Comparison of ENCODE assay signal across 8 mouse cellular contexts in genomic region chr5:137631591-137631990, GRCm38 (mm10). TPM values are rescaled to one million over a fixed set of nuclear protein-coding genes. Genes with fewer than 3 reads are reported as not detected.
DNase-seq lines count a peak whose midpoint lies in the region; ATAC-seq and TF ChIP-seq lines count a peak whose summit lies in the region.

No protein-coding gene starts in this region.

- H3K4me1 ChIP-seq in kidney, postnatal 0 days (replicated peaks; ENCODE audit: insufficient read depth, low read length): peaks cover 23% of the 10 kb centered on the region; the same call in 1 of the 2 replicates
- peaks cover 3% of the 10 kb centered on the region; the same call in 1 of the 2 replicates for H3K4me1 ChIP-seq in bone marrow, adult 2 months (ENCODE audit: control insufficient read depth, insufficient read depth, low read length)
- H3K4me1 ChIP-seq in hindbrain, embryonic 15.5 days (replicated peaks): peaks cover 45% of the 10 kb centered on the region
- H3K4me1 ChIP-seq in midbrain, embryonic 15.5 days: peaks cover 43% of the 10 kb centered on the region

- H3K4me2 ChIP-seq in kidney, postnatal 0 days (ENCODE audit: low read length): peak overlapping the region; percentile 64
- H3K4me2 ChIP-seq in hindbrain, embryonic 15.5 days: peak overlapping the region; percentile 95; the same call in 1 of the 2 replicates
- H3K4me2 ChIP-seq in midbrain, embryonic 15.5 days: 0 out of 2 replicates have a peak overlapping the region, but pooled peaks have one; percentile 94

- no peak for ATAC-seq in kidney, postnatal 0 days (replicated peaks; ENCODE audit: low FRiP score, low read depth)
- no peak for ATAC-seq in hindbrain, embryonic 15.5 days (ENCODE audit: low FRiP score, low read depth)
- ATAC-seq in midbrain, embryonic 15.5 days (replicated peaks): no peak

- H3K36me3 ChIP-seq in kidney, postnatal 0 days (ENCODE audit: insufficient read depth, low read length): peaks cover 27% of the 10 kb centered on the region; the same call in 1 of the 2 replicates
- peaks cover 16% of the 10 kb centered on the region; the same call in 1 of the 2 replicates for H3K36me3 ChIP-seq in hindbrain, embryonic 15.5 days
- H3K36me3 ChIP-seq in midbrain, embryonic 15.5 days (replicated peaks): peaks cover 18% of the 10 kb centered on the region; the same call in 1 of the 2 replicates

- no peak for DNase-seq in kidney, postnatal 0 days (ENCODE audit: low spot score)
- no peak for DNase-seq in kidney, postnatal 25 days
- no peak for DNase-seq in urinary bladder, postnatal 14 days (ENCODE audit: low spot score)
- DNase-seq in layer of hippocampus, postnatal 25 days (ENCODE audit: extremely low spot score in 1 of 2, low spot score in 1 of 2): no peak
- DNase-seq in adrenal gland, postnatal 10 days: no peak

- H3K9me3 ChIP-seq in kidney, postnatal 0 days (replicated peaks; ENCODE audit: low read length): no peaks in the 10 kb centered on the region
- H3K9me3 ChIP-seq in hindbrain, embryonic 15.5 days: no peaks in the 10 kb centered on the region
- H3K9me3 ChIP-seq in midbrain, embryonic 15.5 days: no peaks in the 10 kb centered on the region

- peak overlapping the region; percentile 74; the same call in 1 of the 2 replicates for H3K4me3 ChIP-seq in kidney, postnatal 0 days (replicated peaks; ENCODE audit: low read depth, low read length)
- H3K4me3 ChIP-seq in bone marrow, adult 2 months (replicated peaks; ENCODE audit: control insufficient read depth, low read depth, low read length): peak overlapping the region; percentile 74
- H3K4me3 ChIP-seq in hindbrain, embryonic 15.5 days: 0 out of 2 replicates have a peak overlapping the region, but pooled peaks have one; percentile 2
- H3K4me3 ChIP-seq in midbrain, embryonic 15.5 days: no peak overlapping the region

- H3K27me3 ChIP-seq in kidney, postnatal 0 days (ENCODE audit: insufficient read depth, low read length): no peaks in the 10 kb centered on the region
- H3K27me3 ChIP-seq in hindbrain, embryonic 15.5 days: no peaks in the 10 kb centered on the region
- no peaks in the 10 kb centered on the region for H3K27me3 ChIP-seq in midbrain, embryonic 15.5 days (replicated peaks)

- H3K27ac ChIP-seq in kidney, postnatal 0 days: peak overlapping the region; percentile 96
- H3K27ac ChIP-seq in bone marrow, adult 2 months (ENCODE audit: control insufficient read depth, insufficient read depth, low read depth, low read length, poor library complexity): peak overlapping the region; percentile 98
- H3K27ac ChIP-seq in hindbrain, embryonic 15.5 days (replicated peaks): peak overlapping the region; percentile 60; the same call in 1 of the 2 replicates
- no peak overlapping the region for H3K27ac ChIP-seq in midbrain, embryonic 15.5 days

- 53% methylated on average over 4 of the region's 4 CpGs for WGBS in kidney, postnatal 0 days
- WGBS in bone marrow, adult 2 months: 6% methylated on average over 4 of the region's 4 CpGs
- WGBS in hindbrain, embryonic 15.5 days: 72% methylated on average over 4 of the region's 4 CpGs
- WGBS in midbrain, embryonic 15.5 days: 75% methylated on average over 4 of the region's 4 CpGs

- no peak for TF ChIP-seq POLR2A in bone marrow, adult 2 months (IDR thresholded peaks at IDR 0.05; ENCODE audit: borderline replicate concordance, control insufficient read depth, low read depth, low read length)

- no peak for TF ChIP-seq CTCF in kidney, postnatal 0 days (IDR thresholded peaks at IDR 0.05; ENCODE audit: low read depth)
- no peak for TF ChIP-seq CTCF in bone marrow, adult 2 months (IDR thresholded peaks at IDR 0.05; ENCODE audit: control insufficient read depth, insufficient read depth, low read length)

- H3K9ac ChIP-seq in kidney, postnatal 0 days (ENCODE audit: low read depth, low read length): peak overlapping the region; percentile 78; the same call in 1 of the 2 replicates
- H3K9ac ChIP-seq in hindbrain, embryonic 15.5 days: no peak overlapping the region
- H3K9ac ChIP-seq in midbrain, embryonic 15.5 days: peak overlapping the region; percentile 3; the same call in 1 of the 2 replicates

RNA-seq across cellular contexts. Expression of gene Gm20605, which starts 2.6 kb away (rescaled TPM):
- polyA plus RNA-seq in kidney, postnatal 0 days (2015; fragmentation: Nextera tagmentation; extraction: Ambion mirVana): 5.3 and 6.2 TPM in 2 replicates
- polyA plus RNA-seq in bone marrow, adult 2 months (2011; ENCODE audit: insufficient read depth, insufficient read length, low replicate concordance, missing spikeins): 24.9 and 41.6 TPM in 2 replicates
- polyA plus RNA-seq in hindbrain, embryonic 15.5 days (2015; fragmentation: Nextera tagmentation; extraction: Ambion mirVana): 7.4 and 9.2 TPM in 2 replicates
- polyA plus RNA-seq in midbrain, embryonic 15.5 days (2015; fragmentation: Nextera tagmentation; extraction: Ambion mirVana): 11.3 and 11.8 TPM in 2 replicates
- 10 to 100 TPM; 12.7 to 15.8 TPM for total RNA-seq in layer of hippocampus, postnatal 25 days (2021)
- 10 to 100 TPM in 1 of 2 experiments, 1 to 10 TPM in 1; 5.7 to 10.6 TPM for total RNA-seq in adrenal gland, postnatal 10 days (2021)

RNA-seq across cellular contexts. Expression of gene Lrch4, which starts 2.7 kb away (rescaled TPM):
- polyA plus RNA-seq in kidney, postnatal 0 days (2015; fragmentation: Nextera tagmentation; extraction: Ambion mirVana): 42.6 and 42.9 TPM in 2 replicates
- polyA plus RNA-seq in bone marrow, adult 2 months (2011; ENCODE audit: insufficient read depth, insufficient read length, low replicate concordance, missing spikeins): 36.1 and 108 TPM in 2 replicates
- 17.2 and 18.2 TPM in 2 replicates for polyA plus RNA-seq in hindbrain, embryonic 15.5 days (2015; fragmentation: Nextera tagmentation; extraction: Ambion mirVana)
- polyA plus RNA-seq in midbrain, embryonic 15.5 days (2015; fragmentation: Nextera tagmentation; extraction: Ambion mirVana): 18.8 and 19.1 TPM in 2 replicates
- 10 to 100 TPM; 19.3 to 23.5 TPM for total RNA-seq in layer of hippocampus, postnatal 25 days (2021)
- total RNA-seq in adrenal gland, postnatal 10 days (2021): 10 to 100 TPM; 25.0 to 29.9 TPM

RNA-seq across cellular contexts. Expression of gene Fbxo24, which starts 2.8 kb away (rescaled TPM):
- 0.14 and 0.17 TPM in 2 replicates for polyA plus RNA-seq in kidney, postnatal 0 days (2015; fragmentation: Nextera tagmentation; extraction: Ambion mirVana)
- polyA plus RNA-seq in bone marrow, adult 2 months (2011; ENCODE audit: insufficient read depth, insufficient read length, low replicate concordance, missing spikeins): 0.41 TPM in 1 of 2 replicates, not detected in the other
- 0.12 and 0.31 TPM in 2 replicates for polyA plus RNA-seq in hindbrain, embryonic 15.5 days (2015; fragmentation: Nextera tagmentation; extraction: Ambion mirVana)
- polyA plus RNA-seq in midbrain, embryonic 15.5 days (2015; fragmentation: Nextera tagmentation; extraction: Ambion mirVana): 0.13 and 0.17 TPM in 2 replicates
- total RNA-seq in layer of hippocampus, postnatal 25 days (2021): under 1 TPM; 0.27 to 0.31 TPM
- total RNA-seq in adrenal gland, postnatal 10 days (2021): 1 to 10 TPM in 1 of 2 experiments, under 1 TPM in 1; 0.51 to 1.2 TPM

RNA-seq across cellular contexts. Expression of gene Sap25, which starts 9.5 kb away (rescaled TPM):
- polyA plus RNA-seq in kidney, postnatal 0 days (2015; fragmentation: Nextera tagmentation; extraction: Ambion mirVana): 5.3 and 5.4 TPM in 2 replicates
- polyA plus RNA-seq in bone marrow, adult 2 months (2011; ENCODE audit: insufficient read depth, insufficient read length, low replicate concordance, missing spikeins): 65.6 and 161 TPM in 2 replicates
- 5.5 and 6.1 TPM in 2 replicates for polyA plus RNA-seq in hindbrain, embryonic 15.5 days (2015; fragmentation: Nextera tagmentation; extraction: Ambion mirVana)
- polyA plus RNA-seq in midbrain, embryonic 15.5 days (2015; fragmentation: Nextera tagmentation; extraction: Ambion mirVana): 4.8 and 6.8 TPM in 2 replicates
- 10 to 100 TPM in 1 of 2 experiments, 1 to 10 TPM in 1; 3.1 to 13.9 TPM for total RNA-seq in layer of hippocampus, postnatal 25 days (2021)
- 1 to 10 TPM; 4.2 to 9.7 TPM for total RNA-seq in adrenal gland, postnatal 10 days (2021)

RNA-seq across cellular contexts. Expression of gene Irs3, which starts 13.9 kb away (rescaled TPM):
- polyA plus RNA-seq in kidney, postnatal 0 days (2015; fragmentation: Nextera tagmentation; extraction: Ambion mirVana): 1.3 and 1.4 TPM in 2 replicates
- 0.77 TPM in 1 of 2 replicates, not detected in the other for polyA plus RNA-seq in bone marrow, adult 2 months (2011; ENCODE audit: insufficient read depth, insufficient read length, low replicate concordance, missing spikeins)
- polyA plus RNA-seq in hindbrain, embryonic 15.5 days (2015; fragmentation: Nextera tagmentation; extraction: Ambion mirVana): 0.09 and 0.12 TPM in 2 replicates
- polyA plus RNA-seq in midbrain, embryonic 15.5 days (2015; fragmentation: Nextera tagmentation; extraction: Ambion mirVana): 0.09 and 0.17 TPM in 2 replicates
- total RNA-seq in layer of hippocampus, postnatal 25 days (2021): not detected
- 1 to 10 TPM; 2.1 to 4.0 TPM for total RNA-seq in adrenal gland, postnatal 10 days (2021)
